Mouse (Mus musculus) intestine, postnatal 0 days (tissue): Measurements from ENCODE around the gene Fgl2. TPM values are rescaled to one million over a fixed set of nuclear protein-coding genes. Genes with fewer than 3 reads are reported as not detected.

Experiments
- ATAC-seq: fragments of 200-750 bp; cut with Nextera tagmentation; 2 replicates; pipeline ENCODE4 v1.8.0; 2017; ENCODE audit warnings: mild to moderate bottlenecking, moderate TSS enrichment, moderate library complexity
- H3K27ac ChIP-seq: fragments of 300-500 bp; sonication (generic); 2 replicates; pipeline ENCODE4 v1.5.1; 2014; ENCODE audit warnings: mild to moderate bottlenecking, low read depth, low read length, moderate library complexity
- H3K27me3 ChIP-seq: fragments of 300-500 bp; sonication (generic); replicated peaks from 2 replicates; pipeline ENCODE4 v1.6.1; 2014; ENCODE audit warnings: low read length, mixed read lengths; ENCODE audit not compliant: control insufficient read depth, insufficient read depth
- H3K36me3 ChIP-seq: fragments of 300-500 bp; sonication (generic); 2 replicates; pipeline ENCODE4 v1.6.1; 2014; ENCODE audit warnings: mild to moderate bottlenecking, moderate library complexity; ENCODE audit not compliant: control insufficient read depth, insufficient read depth
- H3K4me1 ChIP-seq: fragments of 300-500 bp; sonication (generic); replicated peaks from 2 replicates; pipeline ENCODE4 v1.6.1; 2014; ENCODE audit warnings: antibody characterized with exemption, low read length, mixed read lengths; ENCODE audit not compliant: control insufficient read depth, insufficient read depth
- H3K4me2 ChIP-seq: fragments of 300-500 bp; sonication (generic); replicated peaks from 2 replicates; pipeline ENCODE4 v1.6.1; 2014; ENCODE audit warnings: low read depth, mild to moderate bottlenecking, moderate library complexity
- H3K4me3 ChIP-seq: fragments of 300-500 bp; sonication (generic); 2 replicates; pipeline ENCODE4 v1.5.1; 2014; ENCODE audit warnings: low read depth, low read length
- H3K9ac ChIP-seq: fragments of 300-500 bp; sonication (generic); 2 replicates; pipeline ENCODE4 v1.6.1; 2014; ENCODE audit warnings: mild to moderate bottlenecking, low read depth, low read length
- H3K9me3 ChIP-seq: fragments of 300-500 bp; sonication (generic); 2 replicates; pipeline ENCODE4 v1.6.1; 2016; ENCODE audit warnings: mixed run types; ENCODE audit not compliant: control insufficient read depth
- CTCF ChIP-seq: sonication (generic); IDR thresholded peaks from 2 replicates; pipeline ENCODE4 v1.5.1; 2016; ENCODE audit warnings: low read depth, mild to moderate bottlenecking, control low read depth, antibody characterized with exemption, moderate library complexity
- WGBS: fragments of 180-500 bp; shearing (Covaris S2); extraction: QIAGEN DNeasy Blood & Tissue Kit; methylation state at CpG from one replicate; pipeline ENCODE4 v1.1.7; 2014; 5-methylcytosine and 5-hydroxymethylcytosine counted together
- polyA plus RNA-seq: library from polyadenylated mRNA; unstranded; fragments of >200 nt; fragmentation: Nextera tagmentation; extraction: Ambion mirVana; gene quantifications from 2 replicates; pipeline ENCODE4 v1.2.1, GENCODE M21; 2015

Fgl2 gene
- polyA plus RNA-seq, 1 experiment from 2014 or later, result 24.5 TPM

- ATAC-seq, result no peak
- Histone ChIP-seq H3K4me3 (no peak overlapping the region), H3K4me1 (peaks cover 7% of the 10 kb centered on the region; the same call in 1 of the 2 replicates), H3K27me3 (no peaks in the 10 kb centered on the region), H3K27ac (no peak overlapping the region), H3K4me2 (no peak overlapping the region), H3K36me3 (no peaks in the 10 kb centered on the region), H3K9me3 (no peaks in the 10 kb centered on the region), H3K9ac (no peak overlapping the region)
- no peak for TF ChIP-seq CTCF
- WGBS, result 83% methylated on average over 4 of the region's 4 CpGs
These were observed 16.4 kb downstream of the Fgl2 start for GRCm38 (mm10) chr5:21388855-21389254.

DNA sequence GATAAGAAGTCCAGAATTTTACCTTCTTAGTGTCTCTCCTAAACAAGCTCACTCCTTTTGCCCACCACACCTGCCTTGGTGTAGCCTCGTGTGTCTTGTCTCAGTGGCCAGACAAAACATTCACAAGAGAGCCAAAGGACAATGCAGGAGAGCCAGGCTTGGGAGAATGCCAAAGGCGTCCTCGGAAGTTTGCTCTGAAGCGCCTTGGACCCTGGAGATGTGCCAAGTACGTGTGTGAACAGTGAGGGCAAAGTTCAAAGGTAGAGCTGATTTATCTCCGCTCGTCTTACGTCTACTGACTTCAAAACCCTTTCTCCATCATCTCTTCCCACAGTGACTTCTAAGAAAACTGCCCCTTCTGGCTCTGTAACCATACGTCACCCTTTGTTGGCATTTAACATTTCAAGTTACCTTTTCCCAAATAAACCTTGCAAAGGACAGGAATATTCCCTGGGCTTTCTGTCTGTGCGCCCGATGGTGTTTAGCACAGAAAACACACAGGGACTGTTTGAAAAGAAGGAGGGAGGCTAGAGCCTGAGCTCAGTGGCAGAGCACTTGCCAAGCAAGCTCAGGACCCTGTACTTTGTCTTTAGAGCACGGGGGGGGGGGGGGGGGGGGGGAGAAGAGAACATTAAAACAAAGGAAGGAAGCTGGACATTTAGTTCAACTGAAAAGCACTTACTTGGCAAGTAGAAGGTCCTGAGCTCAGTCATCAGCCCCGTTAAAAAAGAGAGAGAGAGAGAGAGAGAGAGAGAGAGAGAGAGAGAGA lies 19.4 kb downstream of the Fgl2 start:
- Histone ChIP-seq H3K9ac (no peak overlapping the region), H3K27ac (no peak overlapping the region), H3K27me3 (no peaks in the 10 kb centered on the region), H3K4me2 (peak overlapping the region; percentile 10; the same call in 1 of the 2 replicates), H3K9me3 (no peaks in the 10 kb centered on the region), H3K36me3 (no peaks in the 10 kb centered on the region), H3K4me3 (no peak overlapping the region), H3K4me1 (0 out of 2 replicates have a peak, but pooled peaks cover 2% of the 10 kb centered on the region)
- peak; percentile 88 for ATAC-seq
- no peak for TF ChIP-seq CTCF
- 19% methylated on average over 13 of the region's 13 CpGs for whole genome bisulfite sequencing

- no peak overlapping the region for H3K27ac ChIP-seq
- no peaks in the 10 kb centered on the region for H3K27me3 ChIP-seq
- WGBS, result 84% methylated on average over 2 of the region's 2 CpGs
- no peak for ATAC-seq
- H3K4me2 ChIP-seq, result no peak overlapping the region
- no peak overlapping the region for H3K4me3 ChIP-seq
- 0 out of 2 replicates have a peak, but pooled peaks cover 2% of the 10 kb centered on the region for H3K4me1 ChIP-seq
- no peak overlapping the region for H3K9ac ChIP-seq
- no peaks in the 10 kb centered on the region for H3K36me3 ChIP-seq
- no peaks in the 10 kb centered on the region for H3K9me3 ChIP-seq
- no peak for TF ChIP-seq CTCF
These were observed 22.1 kb downstream of the Fgl2 start for GRCm38 (mm10) chr5:21394562-21394961.

DNA sequence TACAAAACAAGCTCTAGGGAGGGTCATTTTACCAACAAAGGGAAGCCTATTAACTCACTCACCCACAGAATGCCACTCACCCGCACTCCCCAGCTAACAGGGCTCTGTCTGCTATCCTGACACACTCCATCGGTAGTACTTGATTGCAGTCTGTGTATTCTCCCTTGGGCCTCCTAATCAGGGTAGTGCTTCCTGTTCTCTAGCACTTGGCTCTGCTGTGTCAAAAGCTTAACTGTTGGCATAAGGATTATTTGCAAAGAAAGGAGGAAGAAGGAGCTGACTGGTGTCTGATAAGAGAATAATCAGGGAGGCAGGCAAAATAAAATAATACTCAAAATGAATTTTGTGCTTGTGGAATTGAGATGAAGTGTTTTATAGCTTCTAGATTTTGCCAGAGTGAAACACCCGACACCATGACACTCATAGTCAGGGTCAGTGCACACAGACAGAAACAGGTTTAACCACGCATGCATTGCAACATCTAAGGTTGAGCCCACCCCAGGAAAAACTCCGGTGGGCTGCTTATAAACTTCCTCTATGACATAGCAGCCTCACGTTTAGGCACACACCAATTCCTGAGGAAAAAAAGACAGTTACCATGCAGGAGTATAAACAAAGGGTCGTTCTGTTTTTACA lies 22.9 kb downstream of the Fgl2 start:
- no peak overlapping the region for H3K4me3 ChIP-seq
- H3K9ac ChIP-seq, result no peak overlapping the region
- no peaks in the 10 kb centered on the region for H3K27me3 ChIP-seq
- H3K27ac ChIP-seq, result no peak overlapping the region
- H3K36me3 ChIP-seq, result no peaks in the 10 kb centered on the region
- 0 out of 2 replicates have a peak, but pooled peaks cover 2% of the 10 kb centered on the region for H3K4me1 ChIP-seq
- ATAC-seq, result no peak
- 26% methylated on average over 7 of the region's 7 CpGs for WGBS
- no peak for TF ChIP-seq CTCF
- no peaks in the 10 kb centered on the region for H3K9me3 ChIP-seq
- H3K4me2 ChIP-seq, result no peak overlapping the region

DNA sequence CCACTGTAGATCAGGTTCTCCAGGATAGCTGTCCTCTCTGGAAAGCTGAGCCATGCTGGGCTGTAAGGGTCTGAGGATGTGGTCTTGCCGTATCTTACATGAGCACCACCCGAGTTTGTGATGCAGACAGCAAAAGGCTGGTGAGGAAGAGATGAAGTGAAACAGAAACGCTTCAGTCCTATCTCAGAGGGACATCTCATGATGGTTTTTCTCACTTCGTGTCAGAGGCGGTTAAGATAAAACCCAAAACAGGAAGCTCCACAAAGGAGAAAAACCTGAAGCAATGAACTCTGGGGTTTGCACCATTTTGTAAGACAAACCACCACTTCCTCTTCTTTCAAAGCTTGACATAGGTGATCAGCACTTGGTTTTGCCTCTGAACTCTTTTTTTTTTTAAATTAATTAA lies 38.8 kb downstream of the Fgl2 start:
- Histone ChIP-seq H3K36me3 (no peaks in the 10 kb centered on the region), H3K9ac (no peak overlapping the region), H3K9me3 (no peaks in the 10 kb centered on the region), H3K4me1 (no peaks in the 10 kb centered on the region), H3K27me3 (no peaks in the 10 kb centered on the region), H3K27ac (no peak overlapping the region), H3K4me2 (no peak overlapping the region), H3K4me3 (no peak overlapping the region)
- 82% methylated on average over 5 of the region's 5 CpGs for WGBS
- TF ChIP-seq CTCF, result no peak
- no peak for ATAC-seq

DNA sequence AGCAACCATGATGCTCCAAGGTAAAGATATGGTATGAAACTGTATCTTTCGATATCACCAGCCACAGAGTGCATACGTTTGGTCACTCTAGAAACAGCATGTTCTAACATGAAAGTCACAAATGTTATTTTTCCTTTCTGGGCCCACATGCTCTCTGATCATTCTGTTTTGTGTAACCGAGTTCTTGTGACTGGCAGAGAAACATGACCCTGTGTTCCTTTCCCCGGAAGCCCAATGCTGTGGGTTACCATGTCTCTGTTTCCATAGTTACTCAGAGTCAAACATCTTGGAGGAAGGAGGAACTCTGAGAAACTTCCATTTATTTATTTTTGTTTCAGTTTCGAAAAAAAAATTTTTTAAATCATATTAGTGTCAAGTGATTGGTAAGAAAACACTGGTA lies 39.6 kb downstream of the Fgl2 start:
- H3K27me3 ChIP-seq, result no peaks in the 10 kb centered on the region
- 79% methylated on average over 5 of the region's 5 CpGs for WGBS

More for the DNA sequence above, 39.6 kb downstream of the Fgl2 start:
- Histone ChIP-seq H3K9me3 (no peaks in the 10 kb centered on the region), H3K9ac (no peak overlapping the region), H3K4me2 (no peak overlapping the region), H3K27ac (no peak overlapping the region), H3K4me3 (no peak overlapping the region), H3K4me1 (no peaks in the 10 kb centered on the region), H3K36me3 (no peaks in the 10 kb centered on the region)
- no peak for TF ChIP-seq CTCF
- ATAC-seq, result no peak
